Mouse (Mus musculus) C2C12 (cell line): ENCODE measurements around the gene Lim2. TPM values are rescaled to one million over a fixed set of nuclear protein-coding genes. Genes with fewer than 3 reads are reported as not detected.
A peak's percentile ranks its signal among the peaks of the same experiment; 100 is the strongest.

ENCODE experiments used
- H3K27me3 ChIP-seq: one replicate; pipeline ENCODE4 v1.6.1; 2011; ENCODE audit not compliant: control insufficient read depth, insufficient read depth, insufficient read length
- H3K36me3 ChIP-seq: one replicate; pipeline ENCODE4 v1.6.1; 2011; ENCODE audit not compliant: control insufficient read depth, insufficient read depth
- H3K4me3 ChIP-seq: one replicate; pipeline ENCODE4 v1.5.1; 2011; ENCODE audit warnings: mild to moderate bottlenecking, control low read depth; ENCODE audit not compliant: poor library complexity, insufficient read depth, severe bottlenecking
- H3K79me2 ChIP-seq: one replicate; pipeline ENCODE4 v1.6.1; 2011; ENCODE audit not compliant: control insufficient read depth, insufficient read depth
- H3K79me3 ChIP-seq: one replicate; pipeline ENCODE4 v1.6.1; 2011; ENCODE audit warnings: low read depth, control low read depth
- H3ac ChIP-seq: one replicate; pipeline ENCODE3; 2011; ENCODE audit warnings: low read depth; ENCODE audit not compliant: control insufficient read depth, insufficient read length
- CEBPB ChIP-seq: IDR thresholded peaks from one replicate; pipeline ENCODE4 v1.6.1; 2011; ENCODE audit warnings: low read depth, mild to moderate bottlenecking, control low read depth, moderate library complexity
- CTCF ChIP-seq: IDR thresholded peaks from one replicate; pipeline ENCODE4 v1.5.1; 2011; ENCODE audit not compliant: control insufficient read depth, insufficient read depth, insufficient read length
- FOSL1 ChIP-seq: IDR thresholded peaks from one replicate; pipeline ENCODE4 v1.8.0; 2011; ENCODE audit warnings: mild to moderate bottlenecking, low read length; ENCODE audit not compliant: poor library complexity, insufficient read depth, severe bottlenecking
- MAX ChIP-seq: IDR thresholded peaks from one replicate; pipeline ENCODE4 v1.6.1; 2011; ENCODE audit warnings: mild to moderate bottlenecking, control low read depth
- MYOD1 ChIP-seq: IDR thresholded peaks from one replicate; pipeline ENCODE4 v1.6.1; 2011; ENCODE audit warnings: low read depth; ENCODE audit not compliant: control insufficient read depth, insufficient read length
- MYOG ChIP-seq: IDR thresholded peaks from one replicate; pipeline ENCODE4 v1.6.1; 2011; ENCODE audit not compliant: control insufficient read depth, insufficient read length; ENCODE audit errors: extremely low read depth
- USF1 ChIP-seq: IDR thresholded peaks from one replicate; pipeline ENCODE4 v1.6.1; 2011; ENCODE audit warnings: low read depth, mild to moderate bottlenecking, control low read depth, moderate library complexity
- microRNA-seq: library from miRNA; unstranded; fragments of <30 nt; microRNA quantifications from one replicate; pipeline ENCODE4, GENCODE M21; 2019; ENCODE audit warnings: borderline microRNAs expressed
- polyA plus RNA-seq: library from polyadenylated mRNA; unstranded; fragments of >200 nt; fragmentation: generic; extraction: Trizol; gene quantifications from one replicate; pipeline ENCODE4 v1.2.1, GENCODE M21; 2012; ENCODE audit warnings: missing spikeins

The Lim2 gene
- polyA plus RNA-seq, 1 experiment, result 0.01 TPM

GRCm38 (mm10) chr7:43476376-43476775 lies 48.9 kb downstream of the Lim2 start:
- Histone ChIP-seq H3K79me2 (no peaks in the 10 kb centered on the region), H3ac (no peak overlapping the region), H3K79me3 (no peaks in the 10 kb centered on the region), H3K36me3 (no peaks in the 10 kb centered on the region), H3K27me3 (no peaks in the 10 kb centered on the region), H3K4me3 (no peak overlapping the region)
- TF ChIP-seq CTCF (no peak), MAX (no peak), FOSL1 (no peak), USF1 (no peak), MYOG (no peak), MYOD1 (no peak), CEBPB (no peak)

GRCm38 (mm10) chr7:43481191-43481590 lies 53.7 kb downstream of the Lim2 start:
- no peaks in the 10 kb centered on the region for H3K36me3 ChIP-seq
- H3K27me3 ChIP-seq, result no peaks in the 10 kb centered on the region
- no peaks in the 10 kb centered on the region for H3K79me3 ChIP-seq
- H3ac ChIP-seq, result no peak overlapping the region
- H3K4me3 ChIP-seq, result no peak overlapping the region
- H3K79me2 ChIP-seq, result no peaks in the 10 kb centered on the region
- TF ChIP-seq MAX (peak; percentile 60), CTCF (no peak), FOSL1 (peak; percentile 78), MYOG (no peak)

- H3K79me3 ChIP-seq, result no peaks in the 10 kb centered on the region
These were observed 54.7 kb downstream of the Lim2 start for GRCm38 (mm10) chr7:43482090-43482716.

GRCm38 (mm10) chr7:43483236-43483635 lies 55.8 kb downstream of the Lim2 start:
- TF ChIP-seq CTCF, result no peak
- no peak for TF ChIP-seq CEBPB
- TF ChIP-seq USF1, result no peak
- no peak for TF ChIP-seq FOSL1
- no peak for TF ChIP-seq MYOD1
- no peak for TF ChIP-seq MYOG
- no peak for TF ChIP-seq MAX
- H3K79me2 ChIP-seq, result no peaks in the 10 kb centered on the region
- H3K4me3 ChIP-seq, result no peak overlapping the region
- no peaks in the 10 kb centered on the region for H3K27me3 ChIP-seq
- no peaks in the 10 kb centered on the region for H3K36me3 ChIP-seq
- H3ac ChIP-seq, result no peak overlapping the region
- H3K79me3 ChIP-seq, result no peaks in the 10 kb centered on the region

More at GRCm38 (mm10) chr7:43482090-43482716, 54.7 kb downstream of the Lim2 start:
- Histone ChIP-seq H3K27me3 (no peaks in the 10 kb centered on the region), H3K36me3 (no peaks in the 10 kb centered on the region), H3K79me2 (no peaks in the 10 kb centered on the region), H3K4me3 (no peak overlapping the region), H3ac (no peak overlapping the region)
- no peak for TF ChIP-seq CTCF
- TF ChIP-seq CEBPB, result no peak
- TF ChIP-seq MYOG, result no peak
- no peak for TF ChIP-seq MAX
- no peak for TF ChIP-seq FOSL1
- no peak for TF ChIP-seq MYOD1
- no peak for TF ChIP-seq USF1

Small RNAs within 50 kb of the gene (microRNA-seq; reads per million reads assigned to microRNA genes)
- not detected for gene Mir7051

Other genes with a start within 250 kb of the Lim2 start
- 2.5 TPM for gene Zfp715, start 114.4 kb upstream of the Lim2 start, polyA plus RNA-seq
- gene Siglecf, start 76.3 kb upstream of the Lim2 start, polyA plus RNA-seq, result not detected
- gene Siglecg, start 19.5 kb upstream of the Lim2 start, polyA plus RNA-seq, result 1.6 TPM
- gene Nkg7, start 9.4 kb downstream of the Lim2 start, polyA plus RNA-seq, result 0.08 TPM
- gene Cldnd2, start 13.1 kb downstream of the Lim2 start, polyA plus RNA-seq, result not detected
- gene Etfb, start 16.4 kb downstream of the Lim2 start, polyA plus RNA-seq, result 296 TPM
- 0.09 TPM for gene Gm45233, start 16.5 kb downstream of the Lim2 start, polyA plus RNA-seq
- 1.2 TPM for gene Vsig10l, start 35.5 kb downstream of the Lim2 start, polyA plus RNA-seq
- 1.8 TPM for gene Iglon5, start 62.4 kb downstream of the Lim2 start, polyA plus RNA-seq
- not detected for gene 4931406B18Rik, start 78.3 kb downstream of the Lim2 start, polyA plus RNA-seq
- under 0.01 TPM for gene Cd33, start 116.8 kb downstream of the Lim2 start, polyA plus RNA-seq
- 0.90 TPM for gene Zfp658, start 134.6 kb downstream of the Lim2 start, polyA plus RNA-seq
- 2.1 TPM for gene Zfp719, start 151.9 kb downstream of the Lim2 start, polyA plus RNA-seq
- gene Zfp819, start 179.5 kb downstream of the Lim2 start, polyA plus RNA-seq, result not detected
- not detected for gene Ceacam18, start 207.0 kb downstream of the Lim2 start, polyA plus RNA-seq
- not detected for gene Siglece, start 232.5 kb downstream of the Lim2 start, polyA plus RNA-seq
- 12.4 TPM for gene Ctu1, start 244.3 kb downstream of the Lim2 start, polyA plus RNA-seq